Mouse (Mus musculus) intestine, embryonic 14.5 days (tissue): Measurements from ENCODE around the gene Gramd4. TPM values are rescaled to one million over a fixed set of nuclear protein-coding genes. Genes with fewer than 3 reads are reported as not detected.

Source experiments
- ATAC-seq: fragments of 200-750 bp; cut with Nextera tagmentation; replicated peaks from 2 replicates; pipeline ENCODE4 v1.8.0; 2017; ENCODE audit warnings: low read depth, moderate number of reproducible peaks, moderate TSS enrichment, moderate library complexity; ENCODE audit not compliant: low FRiP score, low TSS enrichment
- DNase-seq: peaks from one replicate; pipeline ENCODE4 v3.0.0-alpha.2; 2018; ENCODE audit warnings: low spot score
- H3K27ac ChIP-seq: fragments of 300-500 bp; sonication (generic); 2 replicates; pipeline ENCODE4 v1.5.1; 2014; ENCODE audit warnings: low read depth, mild to moderate bottlenecking, control low read depth
- H3K27me3 ChIP-seq: fragments of 300-500 bp; sonication (generic); replicated peaks from 2 replicates; pipeline ENCODE4 v1.6.1; 2014; ENCODE audit warnings: low read length, control low read depth; ENCODE audit not compliant: control insufficient read depth, insufficient read depth
- H3K36me3 ChIP-seq: fragments of 300-500 bp; sonication (generic); 2 replicates; pipeline ENCODE4 v1.6.1; 2014; ENCODE audit warnings: low read length, control low read depth; ENCODE audit not compliant: control insufficient read depth, insufficient read depth
- H3K4me1 ChIP-seq: fragments of 300-500 bp; sonication (generic); replicated peaks from 2 replicates; pipeline ENCODE4 v1.6.1; 2014; ENCODE audit warnings: low read length, control low read depth, mixed read lengths; ENCODE audit not compliant: control insufficient read depth, insufficient read depth
- H3K4me2 ChIP-seq: fragments of 300-500 bp; sonication (generic); 2 replicates; pipeline ENCODE4 v1.6.1; 2014; ENCODE audit warnings: low read length
- H3K4me3 ChIP-seq: fragments of 300-500 bp; sonication (generic); 2 replicates; pipeline ENCODE4 v1.5.1; 2014; ENCODE audit warnings: low read depth, low read length, control low read depth, mixed read lengths
- H3K9ac ChIP-seq: fragments of 300-500 bp; sonication (generic); 2 replicates; pipeline ENCODE4 v1.6.1; 2014; ENCODE audit warnings: mild to moderate bottlenecking, low read length
- H3K9me3 ChIP-seq: fragments of 300-500 bp; sonication (generic); 2 replicates; pipeline ENCODE4 v1.6.1; 2016; ENCODE audit warnings: low read length, control low read depth; ENCODE audit not compliant: control insufficient read depth
- WGBS: fragments of 180-500 bp; shearing (Covaris S2); extraction: QIAGEN DNeasy Blood & Tissue Kit; methylation state at CpG from one replicate; pipeline ENCODE4 v1.1.7; 2014; 5-methylcytosine and 5-hydroxymethylcytosine counted together
- polyA plus RNA-seq: library from polyadenylated mRNA; unstranded; fragments of >200 nt; fragmentation: Nextera tagmentation; extraction: Ambion mirVana; gene quantifications from 2 replicates; pipeline ENCODE4 v1.2.1, GENCODE M21; 2014

Gramd4 gene
- polyA plus RNA-seq, 1 experiment from 2014 or later = 8.1 TPM

DNA sequence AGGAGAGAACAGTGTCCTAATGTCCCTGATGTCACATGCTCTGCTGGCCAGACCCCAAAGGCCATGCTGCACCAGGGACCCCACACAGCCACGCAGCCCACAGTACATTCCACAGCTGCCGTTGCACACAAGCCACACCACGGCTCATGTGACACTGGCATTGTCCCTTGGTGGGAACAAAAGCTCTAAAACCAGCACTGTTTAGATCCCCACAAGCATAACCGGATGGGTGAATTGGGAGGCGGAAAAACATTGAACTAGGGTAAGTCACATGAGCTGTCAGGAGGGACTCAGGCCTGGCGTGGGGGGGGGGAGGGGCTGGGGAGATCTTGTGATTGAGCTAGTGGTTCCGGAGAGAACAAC lies 111.0 kb downstream of the Gramd4 start:
- H3K9ac ChIP-seq = no peak overlapping the region
- ATAC-seq (no peak), DNase-seq (no peak)
- H3K4me3 ChIP-seq = no peak overlapping the region
- no peak overlapping the region for H3K27ac ChIP-seq
- 63% methylated on average over 7 of the region's 7 CpGs for WGBS
- H3K9me3 ChIP-seq = no peaks in the 10 kb centered on the region
- H3K4me2 ChIP-seq = no peak overlapping the region
- no peaks in the 10 kb centered on the region for H3K27me3 ChIP-seq
- H3K36me3 ChIP-seq = no peaks in the 10 kb centered on the region
- H3K4me1 ChIP-seq = no peaks in the 10 kb centered on the region

DNA sequence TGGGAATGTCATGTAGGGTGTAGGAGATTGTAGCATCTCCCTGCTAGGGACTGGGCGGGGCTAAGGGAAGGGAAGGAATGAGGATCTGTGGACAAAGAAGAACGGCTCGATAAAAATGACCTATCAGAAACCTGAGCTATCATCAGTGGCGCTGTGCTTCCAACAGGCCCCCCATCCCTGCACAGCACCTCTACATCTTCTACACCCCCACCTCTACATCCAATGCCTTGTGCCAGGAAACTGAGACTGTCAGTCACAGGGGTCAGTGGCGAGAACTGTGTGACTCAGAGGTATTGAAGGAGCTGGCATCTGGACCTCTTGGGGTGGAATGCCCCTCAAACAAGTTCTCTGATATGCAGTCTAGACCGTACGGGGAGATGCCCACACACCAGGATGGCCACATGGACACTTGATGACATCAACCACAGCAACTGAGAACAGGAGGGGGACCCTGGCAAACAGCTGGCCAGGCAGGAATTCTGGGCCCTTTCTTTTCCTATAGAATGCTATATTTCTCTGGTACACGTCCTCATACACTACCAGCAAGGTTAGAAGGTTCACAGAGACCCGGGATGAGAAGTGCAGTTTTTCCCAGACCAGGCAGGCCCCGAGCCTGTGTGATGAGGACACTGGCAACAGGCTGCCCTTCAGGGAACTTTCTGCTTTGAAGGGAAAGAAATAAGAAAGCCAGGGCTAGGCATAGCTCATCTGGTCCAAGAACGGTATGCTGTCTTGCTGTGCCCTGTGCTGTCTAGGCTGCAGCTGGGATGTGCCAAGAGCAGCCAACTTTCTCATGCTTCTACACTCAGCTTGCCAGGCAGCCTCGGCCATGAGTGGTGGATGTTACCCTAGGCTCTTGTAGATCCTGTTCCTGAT lies 111.7 kb downstream of the Gramd4 start:
- Histone ChIP-seq H3K27ac (no peak overlapping the region), H3K27me3 (no peaks in the 10 kb centered on the region), H3K9ac (no peak overlapping the region), H3K4me2 (no peak overlapping the region), H3K36me3 (no peaks in the 10 kb centered on the region), H3K9me3 (no peaks in the 10 kb centered on the region), H3K4me1 (no peaks in the 10 kb centered on the region), H3K4me3 (no peak overlapping the region)
- WGBS = 82% methylated on average over 12 of the region's 12 CpGs
- ATAC-seq (no peak), DNase-seq (no peak)

DNA sequence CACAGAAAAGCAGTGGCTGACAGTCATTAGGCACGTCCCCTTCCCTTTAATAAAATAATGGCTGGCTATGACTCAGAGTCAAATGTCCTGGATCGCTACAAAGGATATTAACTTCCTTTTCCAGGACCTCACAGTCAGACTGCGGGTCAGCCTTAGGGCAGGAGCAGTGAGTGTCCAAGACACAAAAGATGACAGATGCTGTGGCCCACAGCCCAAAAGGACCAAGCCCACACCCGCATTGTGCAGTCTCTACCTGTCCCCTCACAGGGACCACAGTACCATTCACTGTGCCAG lies 112.3 kb downstream of the Gramd4 start:
- ATAC-seq = no peak

DNA sequence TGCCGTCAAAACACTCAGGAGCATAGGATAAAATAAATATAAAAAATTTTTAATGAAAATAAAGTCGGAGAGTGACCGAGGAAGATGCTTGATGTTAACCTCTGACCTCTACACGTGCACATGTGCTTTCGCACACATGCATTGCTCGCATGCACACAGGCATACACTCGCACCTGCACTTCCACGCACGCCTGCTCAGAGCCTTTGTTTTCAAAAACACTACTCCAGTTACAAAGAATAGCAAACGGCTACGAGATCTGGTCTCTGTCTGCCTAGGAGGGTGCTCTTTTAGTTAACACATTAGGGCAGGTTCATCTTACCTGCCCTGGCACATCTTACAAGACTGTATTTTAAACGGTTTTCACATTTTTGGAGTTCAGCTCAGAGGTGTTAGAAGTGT lies 113.8 kb downstream of the Gramd4 start:
- DNase-seq (no peak), ATAC-seq (no peak)
- Histone ChIP-seq H3K4me1 (no peaks in the 10 kb centered on the region), H3K9ac (no peak overlapping the region), H3K27me3 (no peaks in the 10 kb centered on the region), H3K9me3 (no peaks in the 10 kb centered on the region), H3K4me3 (no peak overlapping the region), H3K36me3 (no peaks in the 10 kb centered on the region), H3K27ac (no peak overlapping the region), H3K4me2 (no peak overlapping the region)
- WGBS = 74% methylated on average over 12 of the region's 12 CpGs

More for the DNA sequence above, 112.3 kb downstream of the Gramd4 start:
- Histone ChIP-seq H3K9me3 (no peaks in the 10 kb centered on the region), H3K4me2 (no peak overlapping the region), H3K27me3 (no peaks in the 10 kb centered on the region), H3K27ac (no peak overlapping the region), H3K4me3 (no peak overlapping the region), H3K4me1 (no peaks in the 10 kb centered on the region), H3K36me3 (no peaks in the 10 kb centered on the region), H3K9ac (no peak overlapping the region)
- WGBS = 69% methylated on average over 4 of the region's 4 CpGs
- no peak for DNase-seq

DNA sequence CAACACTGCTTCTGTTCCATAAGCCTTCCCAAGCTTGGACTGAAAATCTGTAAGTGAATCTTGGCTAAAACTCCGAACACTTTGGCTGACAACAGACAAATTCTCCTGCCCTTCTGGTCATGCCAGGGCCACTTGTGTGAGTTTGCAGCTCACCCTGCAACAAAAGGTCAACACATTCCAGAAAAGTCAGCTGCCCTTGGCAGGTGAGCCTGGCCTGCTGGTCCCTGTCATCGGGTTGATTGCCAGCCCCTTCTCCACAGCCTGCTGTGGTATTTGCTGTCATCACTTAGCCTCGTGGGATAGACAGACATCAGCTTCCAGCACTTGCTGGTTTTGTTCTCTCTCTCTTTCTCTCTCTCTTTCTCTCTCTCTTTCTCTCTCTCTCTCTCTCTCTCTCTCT lies 114.6 kb downstream of the Gramd4 start:
- no peak overlapping the region for H3K4me2 ChIP-seq
- no peaks in the 10 kb centered on the region for H3K4me1 ChIP-seq

GRCm38 (mm10) chr15:86172526-86172925 lies 115.0 kb downstream of the Gramd4 start:
- Histone ChIP-seq H3K27ac (no peak overlapping the region), H3K4me1 (no peaks in the 10 kb centered on the region), H3K9ac (no peak overlapping the region), H3K9me3 (no peaks in the 10 kb centered on the region), H3K4me3 (no peak overlapping the region), H3K27me3 (no peaks in the 10 kb centered on the region), H3K36me3 (no peaks in the 10 kb centered on the region), H3K4me2 (no peak overlapping the region)
- DNase-seq = no peak
- no peak for ATAC-seq
- WGBS = 82% methylated on average over 6 of the region's 6 CpGs

More for the DNA sequence above, 114.6 kb downstream of the Gramd4 start:
- H3K36me3 ChIP-seq = no peaks in the 10 kb centered on the region
- H3K9me3 ChIP-seq = no peaks in the 10 kb centered on the region
- H3K27ac ChIP-seq = no peak overlapping the region
- no peak for DNase-seq
- H3K9ac ChIP-seq = no peak overlapping the region
- ATAC-seq = no peak
- H3K4me3 ChIP-seq = no peak overlapping the region
- no peaks in the 10 kb centered on the region for H3K27me3 ChIP-seq
- WGBS = 44% methylated on average over 3 of the region's 3 CpGs

DNA sequence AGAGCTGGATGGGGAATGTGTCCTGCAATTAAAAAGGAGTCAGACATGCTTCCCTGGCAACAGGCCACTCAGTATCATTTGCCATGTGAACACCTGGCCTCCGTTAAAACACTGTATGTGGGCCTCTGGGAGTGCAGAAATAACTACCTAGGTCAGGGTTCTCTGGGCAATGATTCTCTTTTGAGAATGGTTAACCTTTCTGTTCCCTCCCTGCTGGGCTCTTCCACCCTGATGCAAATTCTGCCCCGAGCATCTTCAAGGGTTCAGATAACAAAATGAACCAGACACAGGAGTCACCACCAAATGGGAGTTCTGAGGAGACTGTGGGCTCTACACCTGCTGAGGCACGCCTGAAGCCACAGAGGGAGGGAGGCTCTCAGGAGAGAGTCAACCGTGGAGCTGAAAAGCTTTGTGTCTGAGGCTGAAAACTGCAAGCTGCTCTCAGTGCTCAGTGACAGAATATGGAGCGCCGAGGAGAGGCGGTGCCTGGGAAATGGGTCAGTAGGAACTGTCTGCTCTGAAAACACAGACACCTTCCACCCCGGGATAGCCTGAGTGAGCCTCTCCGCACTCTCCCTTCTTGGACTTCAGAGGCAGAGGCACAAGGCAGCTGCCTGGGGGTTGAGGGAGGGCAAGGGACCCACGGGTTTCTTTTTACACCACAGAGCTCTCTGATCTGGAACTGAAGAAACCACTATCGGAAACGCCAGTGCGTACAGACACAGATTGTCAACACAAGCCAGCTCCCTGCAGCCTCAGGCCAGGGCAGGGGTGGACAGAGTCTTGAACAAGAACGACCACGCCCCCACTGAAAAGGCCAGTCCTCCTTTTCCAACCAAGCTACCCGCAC lies 115.9 kb downstream of the Gramd4 start:
- no peak overlapping the region for H3K27ac ChIP-seq
- no peak overlapping the region for H3K4me2 ChIP-seq
- H3K4me1 ChIP-seq = no peaks in the 10 kb centered on the region
- no peaks in the 10 kb centered on the region for H3K27me3 ChIP-seq
- ATAC-seq (no peak), DNase-seq (no peak)
- H3K9me3 ChIP-seq = no peaks in the 10 kb centered on the region
- no peak overlapping the region for H3K4me3 ChIP-seq
- no peak overlapping the region for H3K9ac ChIP-seq
- H3K36me3 ChIP-seq = no peaks in the 10 kb centered on the region
- WGBS = 44% methylated on average over 16 of the region's 16 CpGs

- H3K4me2 ChIP-seq = no peak overlapping the region
- WGBS = 72% methylated on average over 3 of the region's 3 CpGs
- H3K9me3 ChIP-seq = no peaks in the 10 kb centered on the region
- no peaks in the 10 kb centered on the region for H3K4me1 ChIP-seq
- no peaks in the 10 kb centered on the region for H3K27me3 ChIP-seq
- H3K4me3 ChIP-seq = no peak overlapping the region
- no peak overlapping the region for H3K27ac ChIP-seq
- ATAC-seq (no peak), DNase-seq (no peak)
- H3K36me3 ChIP-seq = no peaks in the 10 kb centered on the region
- H3K9ac ChIP-seq = no peak overlapping the region
These were observed 118.0 kb downstream of the Gramd4 start for GRCm38 (mm10) chr15:86175253-86176050.
